Mouse (Mus musculus) stomach, embryonic 14.5 days (tissue): Measurements from ENCODE around the gene Mia3. TPM values are rescaled to one million over a fixed set of nuclear protein-coding genes. Genes with fewer than 3 reads are reported as not detected.
"Not testable (repeated sequence)": the region's sequence is repeated elsewhere in the genome, so short reads cannot be mapped to it uniquely, and the experiment has no call there.

Experiments
- ATAC-seq: fragments of 200-750 bp; cut with Nextera tagmentation; 2 replicates; pipeline ENCODE4 v1.8.0; 2017; ENCODE audit warnings: low read depth, moderate TSS enrichment; ENCODE audit not compliant: insufficient number of reproducible peaks, insufficient read depth, low FRiP score
- H3K27ac ChIP-seq: fragments of 300-500 bp; sonication (generic); 2 replicates; pipeline ENCODE4 v1.5.1; 2014; ENCODE audit warnings: mild to moderate bottlenecking, low read length, moderate library complexity, mixed read lengths
- H3K27me3 ChIP-seq: fragments of 300-500 bp; sonication (generic); 2 replicates; pipeline ENCODE4 v1.6.1; 2014; ENCODE audit warnings: low read length, control low read depth, mixed read lengths; ENCODE audit not compliant: control insufficient read depth, insufficient read depth
- H3K36me3 ChIP-seq: fragments of 300-500 bp; sonication (generic); 2 replicates; pipeline ENCODE4 v1.6.1; 2014; ENCODE audit warnings: mild to moderate bottlenecking, control low read depth, low read length, moderate library complexity, mixed read lengths; ENCODE audit not compliant: control insufficient read depth, insufficient read depth
- H3K4me1 ChIP-seq: fragments of 300-500 bp; sonication (generic); 2 replicates; pipeline ENCODE4 v1.6.1; 2014; ENCODE audit warnings: low read length, control low read depth, mixed read lengths; ENCODE audit not compliant: control insufficient read depth, insufficient read depth
- H3K4me2 ChIP-seq: fragments of 300-500 bp; sonication (generic); replicated peaks from 2 replicates; pipeline ENCODE4 v1.6.1; 2014; ENCODE audit warnings: low read depth, low read length, control low read depth
- H3K4me3 ChIP-seq: fragments of 300-500 bp; sonication (generic); 2 replicates; pipeline ENCODE4 v1.5.1; 2014; ENCODE audit warnings: low read depth, low read length, control low read depth
- H3K9ac ChIP-seq: fragments of 300-500 bp; sonication (generic); replicated peaks from 2 replicates; pipeline ENCODE4 v1.6.1; 2014; ENCODE audit warnings: low read depth, mild to moderate bottlenecking, control low read depth, low read length, moderate library complexity, mixed read lengths
- H3K9me3 ChIP-seq: fragments of 300-500 bp; sonication (generic); 2 replicates; pipeline ENCODE4 v1.6.1; 2016; ENCODE audit warnings: low read depth, low read length, control low read depth; ENCODE audit not compliant: control insufficient read depth
- WGBS: fragments of 180-500 bp; shearing (Covaris S2); extraction: QIAGEN DNeasy Blood & Tissue Kit; methylation state at CpG from one replicate; pipeline ENCODE4 v1.1.7; 2014; 5-methylcytosine and 5-hydroxymethylcytosine counted together
- polyA plus RNA-seq: library from polyadenylated mRNA; unstranded; fragments of >200 nt; fragmentation: Nextera tagmentation; extraction: Ambion mirVana; gene quantifications from 2 replicates; pipeline ENCODE4 v1.2.1, GENCODE M21; 2014

The Mia3 gene
- 106 and 120 TPM in 2 replicates for polyA plus RNA-seq

- H3K27ac ChIP-seq, result peak within 1 kb of the TSS; percentile 66
- peak within 1 kb of the TSS; percentile 92 for H3K9ac ChIP-seq
- no peaks in the 10 kb centered on the region for H3K27me3 ChIP-seq
- under 1% methylated on average over 51 of the region's 51 CpGs for WGBS
- H3K4me1 ChIP-seq, result peaks cover 10% of the 10 kb centered on the region
- H3K4me3 ChIP-seq, result peak within 1 kb of the TSS; percentile 92
- H3K9me3 ChIP-seq, result no peaks in the 10 kb centered on the region
- ATAC-seq, result peak; percentile 98
- H3K36me3 ChIP-seq, result peaks cover 6% of the 10 kb centered on the region
- H3K4me2 ChIP-seq, result peak within 1 kb of the TSS; percentile 84
These were observed at the start of gene Mia3 for GRCm38 (mm10) chr1:183369427-183370014. Gene Mia3, minus strand, starts transcription at chr1:183369553.

- 76% methylated on average over 12 of the region's 12 CpGs for WGBS
- Histone ChIP-seq H3K4me1 (no peaks in the 10 kb centered on the region), H3K9ac (no peak within 1 kb of the TSS), H3K27me3 (no peaks in the 10 kb centered on the region), H3K9me3 (no peaks in the 10 kb centered on the region), H3K27ac (no peak within 1 kb of the TSS), H3K4me3 (no peak within 1 kb of the TSS), H3K36me3 (no peaks in the 10 kb centered on the region), H3K4me2 (no peak within 1 kb of the TSS)
- no peak for ATAC-seq
These were observed 48.5 kb upstream of the Mia3 start, which contains the start of gene Hhipl2 for GRCm38 (mm10) chr1:183417873-183418272. Gene Hhipl2, plus strand, starts transcription at chr1:183418215.

- Histone ChIP-seq H3K9me3 (no peaks in the 10 kb centered on the region), H3K9ac (no peak overlapping the region), H3K4me1 (no peaks in the 10 kb centered on the region), H3K4me3 (no peak overlapping the region), H3K4me2 (no peak overlapping the region), H3K27me3 (no peaks in the 10 kb centered on the region), H3K27ac (no peak overlapping the region), H3K36me3 (peaks cover 24% of the 10 kb centered on the region)
- no peak for ATAC-seq
- WGBS, result 83% methylated on average over 15 of the region's 15 CpGs
These were observed 44.9 kb upstream of the Mia3 start for GRCm38 (mm10) chr1:183414081-183414727.

- Histone ChIP-seq H3K4me1 (no peaks in the 10 kb centered on the region), H3K4me2 (no peak overlapping the region), H3K9ac (no peak overlapping the region), H3K27ac (no peak overlapping the region), H3K9me3 (no peaks in the 10 kb centered on the region), H3K27me3 (no peaks in the 10 kb centered on the region), H3K36me3 (peaks cover 56% of the 10 kb centered on the region), H3K4me3 (no peak overlapping the region)
- 89% methylated on average over 3 of the region's 3 CpGs for WGBS
- ATAC-seq, result no peak
These were observed 34.0 kb upstream of the Mia3 start for GRCm38 (mm10) chr1:183403396-183403795.

GRCm38 (mm10) chr1:183388426-183389406 lies 19.4 kb upstream of the Mia3 start, which contains the start of gene Taf1a:
Gene Taf1a, plus strand, starts transcription at chr1:183388981.
- H3K36me3 ChIP-seq, result no peaks in the 10 kb centered on the region; the same call in 1 of the 2 replicates
- peak; percentile 99 for ATAC-seq
- peaks cover 3% of the 10 kb centered on the region; the same call in 1 of the 2 replicates for H3K4me1 ChIP-seq
- no peaks in the 10 kb centered on the region for H3K9me3 ChIP-seq
- H3K4me3 ChIP-seq, result peak within 1 kb of the TSS; percentile 66
- H3K4me2 ChIP-seq, result peak within 1 kb of the TSS; percentile 67
- peak within 1 kb of the TSS; percentile 43; the same call in 1 of the 2 replicates for H3K9ac ChIP-seq
- H3K27me3 ChIP-seq, result peaks cover 4% of the 10 kb centered on the region; the same call in 1 of the 2 replicates
- H3K27ac ChIP-seq, result no peak within 1 kb of the TSS
- 7% methylated on average over 44 of the region's 44 CpGs for WGBS

- H3K4me2 ChIP-seq, H3K9ac ChIP-seq, H3K36me3 ChIP-seq, H3K27me3 ChIP-seq, H3K27ac ChIP-seq, H3K4me1 ChIP-seq, H3K9me3 ChIP-seq, H3K4me3 ChIP-seq, ATAC-seq: not testable (repeated sequence)
- WGBS, result 97% methylated on average over 3 of the region's 3 CpGs
These were observed 18.1 kb upstream of the Mia3 start for GRCm38 (mm10) chr1:183387421-183387820.

- Histone ChIP-seq H3K36me3 (no peaks in the 10 kb centered on the region), H3K4me2 (no peak overlapping the region), H3K4me3 (no peak overlapping the region), H3K27ac (no peak overlapping the region), H3K4me1 (no peaks in the 10 kb centered on the region), H3K9me3 (no peaks in the 10 kb centered on the region), H3K9ac (no peak overlapping the region), H3K27me3 (peaks cover 4% of the 10 kb centered on the region; the same call in 1 of the 2 replicates)
- ATAC-seq, result no peak
- WGBS, result 92% methylated on average over 2 of the region's 2 CpGs
These were observed 13.3 kb upstream of the Mia3 start for GRCm38 (mm10) chr1:183382621-183383020.

- Histone ChIP-seq H3K27ac (no peak overlapping the region), H3K9ac (no peak overlapping the region), H3K4me1 (no peaks in the 10 kb centered on the region), H3K27me3 (peaks cover 4% of the 10 kb centered on the region; the same call in 1 of the 2 replicates), H3K4me2 (no peak overlapping the region), H3K9me3 (no peaks in the 10 kb centered on the region), H3K4me3 (no peak overlapping the region), H3K36me3 (no peaks in the 10 kb centered on the region)
- no peak for ATAC-seq
- WGBS, result 74% methylated on average over 5 of the region's 5 CpGs
These were observed 12.5 kb upstream of the Mia3 start for GRCm38 (mm10) chr1:183381816-183382215.
